11 mouse cellular contexts compared by ENCODE assay signal in genomic region chr3:55114313-55115065, GRCm38 (mm10). TPM values are rescaled to one million over a fixed set of nuclear protein-coding genes. Genes with fewer than 3 reads are reported as not detected.
DNase-seq lines count a peak whose midpoint lies in the region; ATAC-seq lines count a peak whose summit lies in the region.
"Had no signal": no experiment of that assay in that cellular context is flagged by ENCODE, and none has a peak within 500 bp of the region (broad histone marks: within the 10 kb centered on the region; RNA-seq: fewer than 3 reads in every experiment).

No protein-coding gene starts in this region.

- WGBS in hindbrain, embryonic 10.5 days, result 72% methylated on average over 7 of the region's 7 CpGs
- 73% methylated on average over 7 of the region's 7 CpGs for WGBS in hindbrain, embryonic 16.5 days

- no peak overlapping the region for H3K4me2 ChIP-seq in hindbrain, embryonic 16.5 days (ENCODE audit: low read length)

- H3K4me1 ChIP-seq in hindbrain, embryonic 10.5 days (replicated peaks), result peaks cover 26% of the 10 kb centered on the region
- H3K4me1 ChIP-seq in hindbrain, embryonic 16.5 days (ENCODE audit: control insufficient read depth, insufficient read depth, low read depth, low read length), result peaks cover 10% of the 10 kb centered on the region

- no peaks in the 10 kb centered on the region for H3K9me3 ChIP-seq in hindbrain, embryonic 10.5 days
- peaks cover 3% of the 10 kb centered on the region; the same call in 1 of the 2 replicates for H3K9me3 ChIP-seq in hindbrain, embryonic 16.5 days (ENCODE audit: control insufficient read depth, low read length)

- H3K9ac ChIP-seq in hindbrain, embryonic 16.5 days (ENCODE audit: low read depth, low read length), result no peak overlapping the region

- H3K27ac ChIP-seq in hindbrain, embryonic 10.5 days, result no peak overlapping the region
- H3K27ac ChIP-seq in hindbrain, embryonic 16.5 days (ENCODE audit: low read depth, low read length), result no peak overlapping the region

- H3K4me3 ChIP-seq in hindbrain, embryonic 10.5 days, result no peak overlapping the region
- no peak overlapping the region for H3K4me3 ChIP-seq in hindbrain, embryonic 16.5 days (ENCODE audit: low read length)
- H3K4me3 ChIP-seq: erythroblast, embryonic 14.5 days had no signal

- peak; percentile 10 for DNase-seq in hindbrain, embryonic 10.5 days (ENCODE audit: low spot score)
- DNase-seq in MN1 (ENCODE audit: low spot score), result peak; percentile 32
- peak; percentile 90 for DNase-seq in fibroblast of lung, adult 2 months (ENCODE audit: low read depth)
- DNase-seq in kidney, postnatal 14 days, result peak; percentile 32
- DNase-seq in layer of hippocampus, adult 18-20 months (ENCODE audit: low spot score in 2 of 2), result no peak
- DNase-seq in T-cell, adult 2 months (ENCODE audit: low spot score), result no peak
- DNase-seq in urinary bladder, adult 18-20 months (ENCODE audit: low spot score in 2 of 2), result no peak

- ATAC-seq in hindbrain, embryonic 16.5 days, result no peak

- peaks cover 32% of the 10 kb centered on the region for H3K36me3 ChIP-seq in hindbrain, embryonic 10.5 days
- peaks cover 13% of the 10 kb centered on the region for H3K36me3 ChIP-seq in hindbrain, embryonic 16.5 days (ENCODE audit: control insufficient read depth, insufficient read depth, low read length)

- H3K27me3 ChIP-seq in hindbrain, embryonic 10.5 days (ENCODE audit: insufficient read depth, poor library complexity, severe bottlenecking), result no peaks in the 10 kb centered on the region
- H3K27me3 ChIP-seq in hindbrain, embryonic 16.5 days (replicated peaks; ENCODE audit: control insufficient read depth, insufficient read depth, low read length), result no peaks in the 10 kb centered on the region

RNA-seq across cellular contexts. Expression of gene Spg20, which starts 2.6 kb away (rescaled TPM):
- polyA plus RNA-seq in hindbrain, embryonic 10.5 days (2016; fragmentation: Nextera tagmentation; extraction: Ambion mirVana), result 41.5 and 55.9 TPM in 2 replicates
- 13.1 and 16.2 TPM in 2 replicates for polyA plus RNA-seq in hindbrain, embryonic 16.5 days (2015; fragmentation: Nextera tagmentation; extraction: Ambion mirVana)
- total RNA-seq in layer of hippocampus, adult 18-20 months (2021), result 10 to 100 TPM; 46.7 to 58.2 TPM

RNA-seq across cellular contexts. Expression of gene Ccdc169, which starts 22.6 kb away (rescaled TPM):
- 0.06 and 0.10 TPM in 2 replicates for polyA plus RNA-seq in hindbrain, embryonic 10.5 days (2016; fragmentation: Nextera tagmentation; extraction: Ambion mirVana)
- polyA plus RNA-seq in hindbrain, embryonic 16.5 days (2015; fragmentation: Nextera tagmentation; extraction: Ambion mirVana), result 0.09 TPM in 1 of 2 replicates, not detected in the other
- under 1 TPM in 1 of 2 experiments, not detected in 1; 0.38 TPM for total RNA-seq in layer of hippocampus, adult 18-20 months (2021)
- total RNA-seq: layer of hippocampus, postnatal 14 days had no signal
- polyA plus RNA-seq: erythroblast, embryonic 14.5 days; thymus, postnatal 0 days had no signal

RNA-seq across cellular contexts. Expression of gene Ccna1, which starts 59.2 kb away (rescaled TPM):
- 2.1 and 2.9 TPM in 2 replicates for polyA plus RNA-seq in hindbrain, embryonic 10.5 days (2016; fragmentation: Nextera tagmentation; extraction: Ambion mirVana)
- polyA plus RNA-seq in hindbrain, embryonic 16.5 days (2015; fragmentation: Nextera tagmentation; extraction: Ambion mirVana), result 1.1 and 1.4 TPM in 2 replicates
- 1 to 10 TPM; 1.6 to 1.7 TPM for total RNA-seq in layer of hippocampus, adult 18-20 months (2021)
- polyA plus RNA-seq: erythroblast, embryonic 14.5 days had no signal

Comparison
In these comparisons a context has a peak if more than half of its experiments do, and no peak if none do; other contexts are left out.
1. DNase-seq: peak in hindbrain, embryonic 10.5 days (single experiment), MN1 (single experiment), fibroblast of lung, adult 2 months (single experiment) and kidney, postnatal 14 days (single experiment); none in layer of hippocampus, adult 18-20 months (0 of 2), T-cell, adult 2 months (single experiment) and urinary bladder, adult 18-20 months (0 of 2).